Mouse (Mus musculus) regulatory T cell (primary cell): ENCODE results near the gene Itprid2.

Source experiments
- in situ Hi-C: fragments of 300-600 bp; cut with MboI, MseI; formaldehyde crosslinking; loops from one replicate; pipeline ENCODE4 v1.15.1; 2025; ENCODE audit warnings: high pct_unique_total_duplicates

The Itprid2 gene

GRCm38 (mm10) chr2:79707575-79707974 lies 72.4 kb downstream of the Itprid2 start, which contains the start of gene Ppp1r1c:
Gene Ppp1r1c, plus strand, starts transcription at chr2:79707780.
- in situ Hi-C loops, result no loop called here

- in situ Hi-C loops, result no loop called here
Measured at GRCm38 (mm10) chr2:79713662-79714091, 78.5 kb downstream of the Itprid2 start.

- in situ Hi-C loops, result no loop called here
Measured at GRCm38 (mm10) chr2:79714745-79715144, 79.6 kb downstream of the Itprid2 start.

- in situ Hi-C loops, result no loop called here
Measured at GRCm38 (mm10) chr2:79715925-79716324, 80.8 kb downstream of the Itprid2 start.

- in situ Hi-C loops, result no loop called here
Measured at GRCm38 (mm10) chr2:79717846-79718245, 82.7 kb downstream of the Itprid2 start.

GRCm38 (mm10) chr2:79722415-79722814 lies 87.3 kb downstream of the Itprid2 start:
- in situ Hi-C loops, result no loop called here
